Mouse (Mus musculus): ENCODE results near the gene 1700029I15Rik.

- TF ChIP-seq POLR2A (IDR thresholded peaks at IDR 0.05; ENCODE audit: low read depth, low read length) (peak; percentile 93), CTCF (conservative IDR thresholded peaks at IDR 0.05; ENCODE audit: insufficient read depth, insufficient read length, low read depth, low read length) (no peak)
These were observed 51.4 kb downstream of the 1700029I15Rik start, which contains the start of gene Cry2 for GRCm38 (mm10) chr2:92433578-92434374.

All from kidney, adult 2 months (tissue).